Mouse (Mus musculus) neural tube, embryonic 13.5 days (tissue): ENCODE measurements around the gene Spon1. TPM values are rescaled to one million over a fixed set of nuclear protein-coding genes. Genes with fewer than 3 reads are reported as not detected.

Experiments
- ATAC-seq: fragments of 200-750 bp; cut with Nextera tagmentation; 2 replicates; pipeline ENCODE4 v1.8.0; 2017; ENCODE audit warnings: low read depth, mild to moderate bottlenecking, moderate TSS enrichment, moderate library complexity
- H3K27ac ChIP-seq: fragments of 300-500 bp; sonication (generic); replicated peaks from 2 replicates; pipeline ENCODE4 v1.5.1; 2015; ENCODE audit warnings: moderate library complexity, mild to moderate bottlenecking, inconsistent platforms
- H3K27me3 ChIP-seq: fragments of 300-500 bp; sonication (generic); 2 replicates; pipeline ENCODE4 v1.6.1; 2015; ENCODE audit warnings: mild to moderate bottlenecking, inconsistent platforms
- H3K36me3 ChIP-seq: fragments of 300-500 bp; sonication (generic); 2 replicates; pipeline ENCODE4 v1.6.1; 2015; ENCODE audit warnings: mild to moderate bottlenecking, inconsistent platforms
- H3K4me1 ChIP-seq: fragments of 300-500 bp; sonication (generic); replicated peaks from 2 replicates; pipeline ENCODE4 v1.6.1; 2015; ENCODE audit warnings: inconsistent platforms
- H3K4me2 ChIP-seq: fragments of 300-500 bp; sonication (generic); 2 replicates; pipeline ENCODE4 v1.6.1; 2015; ENCODE audit warnings: inconsistent platforms, mild to moderate bottlenecking, moderate library complexity
- H3K4me3 ChIP-seq: fragments of 300-500 bp; sonication (generic); 2 replicates; pipeline ENCODE4 v1.5.1; 2015; ENCODE audit warnings: mild to moderate bottlenecking, inconsistent platforms
- H3K9ac ChIP-seq: fragments of 300-500 bp; sonication (generic); 2 replicates; pipeline ENCODE4 v1.6.1; 2015; ENCODE audit warnings: moderate library complexity, mild to moderate bottlenecking, inconsistent platforms
- H3K9me3 ChIP-seq: fragments of 300-500 bp; sonication (generic); 2 replicates; pipeline ENCODE4 v1.6.1; 2016; ENCODE audit warnings: inconsistent platforms
- WGBS: fragments of 180-500 bp; shearing (Covaris S2); methylation state at CpG from one replicate; pipeline ENCODE4 v1.1.7; 2015; 5-methylcytosine and 5-hydroxymethylcytosine counted together
- polyA plus RNA-seq: library from polyadenylated mRNA; unstranded; fragments of >200 nt; fragmentation: Nextera tagmentation; extraction: Ambion mirVana; gene quantifications from 2 replicates; pipeline ENCODE4 v1.2.1, GENCODE M21; 2015

Gene Spon1
- polyA plus RNA-seq, 1 experiment from 2014 or later: 93.0 TPM

DNA sequence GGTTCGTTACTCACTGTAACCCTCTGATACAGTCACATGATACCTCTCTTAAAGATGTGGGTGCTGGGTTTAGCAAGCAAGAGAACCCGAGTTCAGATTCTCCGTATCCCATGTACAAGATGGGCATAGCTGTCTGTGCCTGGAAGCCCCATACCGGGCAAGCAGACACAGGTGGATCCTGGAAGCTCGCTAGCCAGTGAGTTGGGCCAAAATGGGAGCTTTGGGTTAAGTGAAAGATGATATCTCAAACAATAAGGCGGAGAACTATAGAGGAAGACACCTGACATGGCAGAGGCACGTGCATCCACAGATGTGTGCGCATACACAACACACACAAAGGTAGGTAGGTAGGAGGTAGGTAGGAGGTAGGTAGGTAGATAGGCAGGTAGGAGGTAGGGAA, 261.1 kb downstream of the Spon1 start:
- Histone ChIP-seq H3K4me3 (no peak overlapping the region), H3K9ac (no peak overlapping the region), H3K9me3 (no peaks in the 10 kb centered on the region), H3K36me3 (0 out of 2 replicates have a peak, but pooled peaks cover 3% of the 10 kb centered on the region), H3K27ac (no peak overlapping the region), H3K27me3 (no peaks in the 10 kb centered on the region), H3K4me2 (no peak overlapping the region), H3K4me1 (no peaks in the 10 kb centered on the region)
- WGBS: 91% methylated on average over 8 of the region's 8 CpGs
- no peak for ATAC-seq

DNA sequence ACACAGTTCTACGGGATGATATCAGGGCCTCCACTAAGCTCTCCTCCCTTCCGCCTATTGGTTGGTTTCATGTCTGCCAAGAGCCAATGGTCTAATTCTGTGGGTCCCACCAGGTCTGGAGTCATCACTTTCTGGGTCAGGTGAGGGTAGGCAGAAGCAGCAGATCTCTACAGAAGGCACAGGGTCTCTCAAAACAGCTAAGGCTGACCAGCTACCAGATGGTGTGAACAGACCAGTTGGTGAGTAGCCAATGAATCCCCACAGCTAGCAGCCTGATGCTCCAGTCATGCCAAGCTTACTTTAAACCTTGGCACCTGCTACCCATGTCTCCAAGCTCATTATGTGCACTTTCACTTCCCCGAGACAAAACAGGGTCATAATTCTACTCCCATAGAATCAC, 261.6 kb downstream of the Spon1 start:
- 89% methylated on average over 3 of the region's 3 CpGs for WGBS
- Histone ChIP-seq H3K4me1 (no peaks in the 10 kb centered on the region), H3K4me3 (no peak overlapping the region), H3K9me3 (no peaks in the 10 kb centered on the region), H3K4me2 (no peak overlapping the region), H3K27ac (no peak overlapping the region), H3K27me3 (no peaks in the 10 kb centered on the region), H3K9ac (no peak overlapping the region), H3K36me3 (0 out of 2 replicates have a peak, but pooled peaks cover 3% of the 10 kb centered on the region)
- ATAC-seq: no peak

DNA sequence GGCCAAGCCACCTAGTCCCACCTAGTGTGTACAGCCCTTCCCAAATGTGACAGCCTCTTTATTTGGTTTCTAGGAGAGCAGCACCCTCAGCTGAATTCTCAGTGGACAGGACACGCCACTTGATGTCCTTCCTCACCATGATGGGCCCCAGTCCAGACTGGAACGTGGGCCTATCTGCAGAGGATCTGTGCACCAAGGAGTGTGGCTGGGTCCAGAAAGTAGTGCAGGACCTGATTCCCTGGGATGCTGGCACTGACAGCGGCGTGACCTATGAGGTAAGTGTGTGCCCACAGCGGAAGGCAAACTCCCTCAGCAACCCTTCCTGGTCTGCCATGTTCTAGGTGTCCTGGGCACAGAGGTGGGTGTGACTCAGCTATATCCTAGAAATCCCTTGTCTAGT, 263.0 kb downstream of the Spon1 start:
- ATAC-seq: no peak
- Histone ChIP-seq H3K9ac (no peak overlapping the region), H3K4me3 (no peak overlapping the region), H3K36me3 (0 out of 2 replicates have a peak, but pooled peaks cover 9% of the 10 kb centered on the region), H3K27ac (no peak overlapping the region), H3K27me3 (no peaks in the 10 kb centered on the region), H3K4me1 (no peaks in the 10 kb centered on the region), H3K9me3 (no peaks in the 10 kb centered on the region), H3K4me2 (no peak overlapping the region)
- 91% methylated on average over 5 of the region's 5 CpGs for WGBS

DNA sequence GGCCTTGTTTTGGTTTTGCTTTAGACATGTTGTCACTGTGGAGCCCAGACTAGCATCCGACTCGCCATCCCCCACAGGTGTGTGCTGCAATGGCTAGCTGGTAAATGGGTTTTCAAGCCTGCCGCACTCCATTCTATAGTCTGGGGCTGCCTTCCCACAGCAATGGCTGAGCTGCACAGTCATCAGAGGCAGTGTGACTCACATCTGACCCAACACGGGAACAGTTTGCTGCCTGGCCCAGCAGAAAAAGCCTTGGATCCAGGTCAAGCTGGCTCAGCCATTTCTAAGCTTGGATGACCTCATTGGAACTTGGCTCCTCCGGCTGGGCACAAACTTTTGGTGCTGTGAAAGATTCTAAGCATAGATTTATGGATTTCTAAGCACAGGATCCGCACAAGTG, 263.8 kb downstream of the Spon1 start:
- H3K9me3 ChIP-seq: no peaks in the 10 kb centered on the region
- 82% methylated on average over 6 of the region's 6 CpGs for WGBS
- no peaks in the 10 kb centered on the region for H3K27me3 ChIP-seq
- no peak overlapping the region for H3K9ac ChIP-seq
- 0 out of 2 replicates have a peak, but pooled peaks cover 9% of the 10 kb centered on the region for H3K36me3 ChIP-seq
- no peaks in the 10 kb centered on the region for H3K4me1 ChIP-seq
- no peak overlapping the region for H3K4me3 ChIP-seq
- ATAC-seq: no peak
- no peak overlapping the region for H3K4me2 ChIP-seq
- H3K27ac ChIP-seq: no peak overlapping the region

DNA sequence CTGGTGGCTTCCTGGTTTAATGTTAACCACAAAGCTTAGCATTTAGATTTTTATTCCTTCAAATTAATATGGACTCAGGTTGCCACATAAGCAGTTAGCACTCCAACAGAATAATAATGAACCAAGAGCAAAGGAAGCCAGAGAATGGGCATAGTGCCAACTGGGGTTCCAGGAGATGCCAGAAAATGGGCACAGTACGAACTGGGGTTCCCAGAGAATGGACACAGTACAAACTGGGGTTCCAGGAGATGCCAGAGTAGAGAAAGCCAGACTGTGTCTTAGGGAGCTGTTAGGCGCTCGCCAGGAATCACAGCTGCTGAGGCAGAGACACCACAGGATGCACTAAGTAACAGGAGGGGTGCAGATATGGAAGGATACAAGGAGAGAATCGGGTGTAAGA, 271.4 kb downstream of the Spon1 start:
- Histone ChIP-seq H3K4me3 (no peak overlapping the region), H3K9me3 (no peaks in the 10 kb centered on the region), H3K27me3 (no peaks in the 10 kb centered on the region), H3K36me3 (peaks cover 17% of the 10 kb centered on the region; the same call in 1 of the 2 replicates), H3K9ac (no peak overlapping the region), H3K4me2 (no peak overlapping the region), H3K27ac (no peak overlapping the region; the same call in 1 of the 2 replicates), H3K4me1 (peaks cover 15% of the 10 kb centered on the region)
- ATAC-seq: no peak
- 77% methylated on average over 4 of the region's 4 CpGs for WGBS

DNA sequence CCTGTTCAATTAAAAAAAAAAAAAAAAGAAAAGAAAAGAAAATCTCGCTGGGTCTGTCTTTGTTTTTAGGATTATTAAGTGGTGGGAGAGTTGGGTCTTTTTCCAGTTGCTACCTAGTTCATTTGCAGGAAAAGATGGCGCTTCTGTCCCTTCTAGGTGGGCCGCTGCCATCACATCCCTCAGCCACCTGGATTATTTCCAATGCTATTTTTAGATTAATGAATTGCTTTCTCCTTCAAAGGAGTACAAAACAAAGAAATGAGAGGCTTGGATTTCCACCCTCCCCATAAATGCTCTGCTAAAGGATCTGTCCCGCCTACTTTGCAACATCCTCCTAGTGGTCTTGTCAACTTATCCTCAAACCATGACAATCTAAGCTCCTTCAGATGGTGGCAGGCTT, 275.6 kb downstream of the Spon1 start:
- H3K27me3 ChIP-seq: no peaks in the 10 kb centered on the region

DNA sequence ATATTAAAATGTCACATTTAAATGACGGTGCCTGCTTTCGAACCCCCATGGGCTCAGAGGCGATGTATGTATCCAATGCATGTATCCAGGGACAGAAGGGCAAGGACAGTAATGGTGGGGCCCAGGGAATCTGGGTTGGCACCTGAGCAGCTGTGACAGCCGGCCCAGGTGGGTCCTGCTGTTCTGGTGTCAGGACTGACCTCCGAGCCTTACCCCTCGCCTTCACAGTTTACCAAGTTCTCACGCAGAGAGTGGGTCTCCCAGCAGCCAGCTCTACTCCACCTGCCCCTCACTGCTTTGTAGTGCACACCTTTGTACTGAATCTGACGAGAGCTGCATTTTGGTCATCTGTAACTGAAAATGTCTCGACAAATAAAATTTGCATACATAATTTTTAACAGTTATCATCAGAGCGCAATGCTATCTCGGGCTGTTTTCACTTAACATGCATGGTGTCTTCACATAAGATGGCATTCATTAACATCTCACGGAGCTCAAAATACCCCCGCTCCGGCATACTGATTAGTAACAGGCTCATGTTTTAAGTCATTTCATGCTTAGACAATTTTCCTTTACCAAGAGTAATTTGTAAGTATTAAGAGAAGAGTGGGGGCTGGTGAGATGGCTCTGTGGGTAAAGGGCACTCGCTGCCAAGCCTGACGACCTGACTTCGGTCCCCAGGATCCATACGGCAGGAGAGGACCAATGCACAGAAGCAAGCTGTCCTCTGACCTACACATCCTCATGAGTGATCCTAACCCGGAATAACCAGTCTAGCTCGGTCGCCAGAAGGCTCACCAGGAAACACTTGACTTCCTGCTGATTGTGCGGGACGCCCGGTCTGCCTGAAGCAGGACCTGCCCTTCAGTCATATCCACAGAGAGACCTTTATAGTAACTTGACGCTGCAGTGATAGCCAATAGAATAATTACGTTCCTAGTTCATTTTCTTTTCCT, 277.5 kb downstream of the Spon1 start:
- no peak overlapping the region for H3K27ac ChIP-seq
- no peak overlapping the region for H3K9ac ChIP-seq
- no peaks in the 10 kb centered on the region for H3K27me3 ChIP-seq
- no peak overlapping the region for H3K4me3 ChIP-seq
- WGBS: 81% methylated on average over 26 of the region's 26 CpGs
- H3K4me1 ChIP-seq: 0 out of 2 replicates have a peak, but pooled peaks cover 7% of the 10 kb centered on the region
- no peak overlapping the region for H3K4me2 ChIP-seq
- no peak for ATAC-seq
- H3K9me3 ChIP-seq: no peaks in the 10 kb centered on the region
- H3K36me3 ChIP-seq: peaks cover 10% of the 10 kb centered on the region; the same call in 1 of the 2 replicates

More for the DNA sequence above, 275.6 kb downstream of the Spon1 start:
- ATAC-seq: no peak
- no peak overlapping the region for H3K4me2 ChIP-seq
- H3K4me1 ChIP-seq: peaks cover 17% of the 10 kb centered on the region
- H3K27ac ChIP-seq: no peak overlapping the region
- no peak overlapping the region for H3K9ac ChIP-seq
- H3K4me3 ChIP-seq: no peak overlapping the region
- no peaks in the 10 kb centered on the region for H3K9me3 ChIP-seq
- 90% methylated on average over 4 of the region's 4 CpGs for WGBS
- peaks cover 10% of the 10 kb centered on the region; the same call in 1 of the 2 replicates for H3K36me3 ChIP-seq

DNA sequence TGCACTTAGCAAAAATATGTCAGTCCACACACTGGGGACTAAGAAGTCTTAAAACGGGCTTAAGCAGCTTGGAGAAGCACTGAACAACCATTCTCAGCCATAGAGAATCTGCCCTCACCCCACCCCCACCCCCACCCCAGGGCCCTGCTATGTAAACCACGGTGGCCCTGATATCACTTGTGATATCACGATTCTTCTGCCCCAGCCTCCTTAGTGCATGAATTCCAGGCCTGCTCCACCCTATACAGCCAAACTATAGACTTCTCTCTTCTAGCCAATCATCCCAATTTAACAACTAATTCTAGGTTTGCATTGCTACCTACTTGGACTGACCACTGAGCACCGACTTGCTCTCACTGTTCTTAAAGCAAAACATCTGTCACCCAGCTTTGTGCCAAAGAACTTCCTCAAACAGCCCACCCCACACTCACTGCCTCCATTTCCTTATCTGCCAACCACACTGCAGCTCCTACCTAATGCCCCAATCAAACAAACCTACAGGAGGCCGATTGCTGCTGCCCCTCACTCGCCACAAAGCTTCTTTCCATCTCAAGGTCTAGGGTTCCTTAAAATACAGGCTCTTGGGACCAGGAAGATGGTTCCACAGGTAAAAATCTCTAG, 278.2 kb downstream of the Spon1 start:
- H3K27ac ChIP-seq: no peak overlapping the region
- no peaks in the 10 kb centered on the region for H3K27me3 ChIP-seq
- WGBS: 86% methylated on average over 6 of the region's 6 CpGs

DNA sequence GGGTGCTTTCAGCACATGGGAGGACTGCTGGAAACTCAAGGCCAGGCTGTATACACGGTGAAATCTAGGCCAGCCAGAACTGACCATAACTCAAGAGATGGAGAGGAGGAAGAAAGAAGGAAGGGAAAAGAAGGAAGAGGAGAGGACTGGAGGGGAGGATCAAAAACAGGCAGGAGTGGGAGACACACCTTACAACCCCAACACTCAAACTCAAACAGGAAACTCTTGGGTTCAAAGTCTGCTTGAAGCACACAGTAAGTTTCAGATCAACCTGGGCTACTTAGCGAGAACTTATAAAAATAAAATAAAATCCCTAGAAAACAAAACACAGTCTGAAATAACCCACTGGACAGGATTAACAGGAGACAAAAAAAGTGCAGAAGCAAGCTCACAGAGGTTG, 280.0 kb downstream of the Spon1 start:
- Histone ChIP-seq H3K4me1 (0 out of 2 replicates have a peak, but pooled peaks cover 7% of the 10 kb centered on the region), H3K4me2 (no peak overlapping the region), H3K9me3 (no peaks in the 10 kb centered on the region), H3K27ac (no peak overlapping the region), H3K9ac (no peak overlapping the region), H3K27me3 (no peaks in the 10 kb centered on the region), H3K36me3 (no peaks in the 10 kb centered on the region), H3K4me3 (no peak overlapping the region)
- ATAC-seq: no peak
- WGBS: 81% methylated on average over 2 of the region's 2 CpGs

More for the DNA sequence above, 278.2 kb downstream of the Spon1 start:
- Histone ChIP-seq H3K4me1 (0 out of 2 replicates have a peak, but pooled peaks cover 7% of the 10 kb centered on the region), H3K4me2 (no peak overlapping the region), H3K9me3 (no peaks in the 10 kb centered on the region), H3K4me3 (no peak overlapping the region), H3K9ac (no peak overlapping the region), H3K36me3 (peaks cover 7% of the 10 kb centered on the region; the same call in 1 of the 2 replicates)
- no peak for ATAC-seq

DNA sequence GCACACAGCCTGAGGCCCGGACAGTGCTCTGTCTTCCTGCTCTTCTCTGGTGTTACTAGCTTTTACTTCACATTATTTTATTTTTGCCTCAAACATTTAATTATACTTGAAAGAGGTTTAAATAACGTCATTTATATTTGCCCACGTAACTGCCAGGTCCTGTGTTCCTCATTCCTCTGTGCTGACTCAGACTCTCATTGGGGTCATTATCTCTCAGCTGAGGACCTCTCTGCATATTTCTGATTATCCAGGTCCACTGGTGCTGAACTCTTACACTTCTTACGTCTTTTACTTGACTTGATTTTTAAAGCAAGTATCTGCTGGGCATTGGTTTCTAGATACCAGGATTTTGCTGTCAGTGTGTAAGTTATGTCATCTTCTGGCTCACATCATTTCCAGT, 287.9 kb downstream of the Spon1 start:
- Histone ChIP-seq H3K4me2 (no peak overlapping the region), H3K36me3 (no peaks in the 10 kb centered on the region), H3K4me1 (peaks cover 9% of the 10 kb centered on the region; the same call in 1 of the 2 replicates), H3K4me3 (no peak overlapping the region), H3K27ac (no peak overlapping the region), H3K9me3 (no peaks in the 10 kb centered on the region), H3K9ac (no peak overlapping the region), H3K27me3 (no peaks in the 10 kb centered on the region)
- no peak for ATAC-seq
- WGBS: 83% methylated on average over 4 of the region's 4 CpGs

DNA sequence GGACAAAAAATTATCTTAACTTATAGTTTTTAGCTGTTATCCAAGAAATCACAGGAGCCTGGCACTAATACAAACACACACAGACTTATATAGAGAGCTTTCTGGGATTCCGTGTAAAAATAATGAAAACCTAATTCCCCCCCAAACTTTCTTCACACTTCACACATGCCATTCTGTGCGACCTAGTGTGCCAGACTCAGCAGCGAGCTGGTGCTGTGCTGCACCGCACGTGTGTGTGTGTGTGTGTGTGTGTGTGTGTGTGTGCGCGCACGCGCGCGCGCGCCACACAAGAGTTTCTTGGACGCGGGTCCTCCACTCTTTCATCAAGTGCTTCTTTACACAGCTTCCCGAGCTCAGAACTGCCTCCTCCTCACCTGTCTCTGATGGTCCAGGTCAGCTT, 292.4 kb downstream of the Spon1 start:
- Histone ChIP-seq H3K36me3 (no peaks in the 10 kb centered on the region), H3K4me3 (no peak overlapping the region), H3K9ac (no peak overlapping the region), H3K27ac (no peak overlapping the region), H3K4me1 (peaks cover 9% of the 10 kb centered on the region; the same call in 1 of the 2 replicates), H3K27me3 (no peaks in the 10 kb centered on the region), H3K9me3 (no peaks in the 10 kb centered on the region), H3K4me2 (no peak overlapping the region)
- 89% methylated on average over 16 of the region's 16 CpGs for WGBS
- no peak for ATAC-seq

DNA sequence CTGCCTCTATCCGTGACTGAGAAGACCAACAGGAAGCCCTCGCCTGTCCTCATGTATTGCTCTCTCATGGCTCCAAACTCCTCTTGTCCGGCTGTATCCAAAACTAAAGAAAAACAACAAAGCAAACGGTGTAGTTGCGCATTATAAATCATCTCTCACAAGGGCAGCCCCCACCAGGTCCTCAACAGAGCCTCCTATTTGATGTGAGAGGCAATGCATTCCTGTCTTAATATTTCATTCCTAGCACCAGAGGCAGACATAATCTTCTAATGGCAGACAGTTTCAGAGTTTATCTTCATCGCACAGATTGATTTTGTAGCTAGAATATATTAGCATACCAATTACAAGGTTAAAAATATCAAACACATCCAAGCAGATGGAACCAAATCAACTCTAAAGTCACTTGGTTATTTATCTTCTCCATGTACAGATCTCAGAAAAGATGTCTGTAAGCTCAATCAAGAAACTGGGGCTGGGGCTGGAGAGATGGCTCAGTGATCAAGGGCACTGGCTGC, 293.2 kb downstream of the Spon1 start:
- no peak overlapping the region for H3K27ac ChIP-seq
- H3K9me3 ChIP-seq: no peaks in the 10 kb centered on the region
- 59% methylated on average over 6 of the region's 6 CpGs for WGBS

More for the DNA sequence above, 293.2 kb downstream of the Spon1 start:
- H3K4me1 ChIP-seq: peaks cover 14% of the 10 kb centered on the region; the same call in 1 of the 2 replicates
- no peaks in the 10 kb centered on the region for H3K27me3 ChIP-seq
- ATAC-seq: no peak
- H3K4me3 ChIP-seq: no peak overlapping the region
- H3K4me2 ChIP-seq: no peak overlapping the region
- H3K9ac ChIP-seq: no peak overlapping the region
- no peaks in the 10 kb centered on the region for H3K36me3 ChIP-seq
